Mouse (Mus musculus) layer of hippocampus, postnatal 25 days (tissue): ENCODE data around the gene Galk2. TPM values are rescaled to one million over a fixed set of nuclear protein-coding genes. Genes with fewer than 3 reads are reported as not detected.
A peak's percentile ranks its signal among the peaks of the same experiment; 100 is the strongest.

Experiments
- DNase-seq, 2 experiments: peaks; one replicate each; pipeline ENCODE4 v3.0.0; 2022; ENCODE audit warnings: mixed read lengths in 2 of 2, low spot score in 1 of 2; ENCODE audit errors: extremely low spot score in 1 of 2
- total RNA-seq, 2 experiments: library from RNA; stranded (reverse); gene quantifications; 2 replicates each; pipeline ENCODE4 v1.2.3; 2021

Gene Galk2
- 10 to 100 TPM; 27.0 to 28.4 TPM for total RNA-seq

DNA sequence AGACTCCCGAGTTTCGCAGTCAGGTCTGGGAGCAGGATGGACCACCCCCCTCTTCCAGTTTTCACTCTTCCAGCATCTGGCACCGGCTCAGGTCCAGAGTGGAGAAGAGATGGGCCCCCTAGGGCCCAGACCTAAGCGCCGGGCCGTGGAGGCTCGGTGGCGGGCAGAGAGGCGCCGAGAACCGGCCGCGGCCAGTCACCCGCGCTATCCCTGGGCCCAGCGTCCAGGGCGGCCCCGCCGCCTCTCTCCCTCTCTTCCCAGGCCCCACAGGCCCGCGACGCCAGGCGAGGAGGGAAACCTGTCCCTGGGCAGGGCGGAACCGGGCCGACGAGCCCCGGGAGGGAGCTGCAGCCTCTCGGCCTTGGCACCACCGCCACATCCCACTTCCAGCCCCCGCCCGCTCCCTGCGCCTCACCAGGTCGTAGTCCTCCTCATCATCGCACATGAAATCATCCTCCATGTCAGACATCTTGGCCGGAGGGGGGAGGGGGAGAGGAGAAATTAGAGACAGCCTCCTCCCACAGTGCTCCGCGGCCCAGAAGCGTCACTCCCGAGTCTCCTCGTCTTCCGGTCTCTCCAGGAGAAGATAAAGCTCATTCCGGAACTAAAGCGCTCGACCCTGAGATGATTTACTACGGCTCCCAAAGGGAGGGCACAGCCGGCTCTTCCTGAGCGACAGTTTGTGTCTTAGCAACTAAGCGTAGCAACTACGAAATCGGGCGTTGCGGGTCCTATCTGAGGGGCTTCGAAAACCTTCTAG is at the start of gene Galk2, which contains the start of gene Cops2:
Galk2 (plus strand) TSS at position 589 of the 760 bp plus-strand sequence.
Cops2 (minus strand) TSS at position 619 of the 760 bp plus-strand sequence.
- peak; percentile 87 to 89 for DNase-seq

DNA sequence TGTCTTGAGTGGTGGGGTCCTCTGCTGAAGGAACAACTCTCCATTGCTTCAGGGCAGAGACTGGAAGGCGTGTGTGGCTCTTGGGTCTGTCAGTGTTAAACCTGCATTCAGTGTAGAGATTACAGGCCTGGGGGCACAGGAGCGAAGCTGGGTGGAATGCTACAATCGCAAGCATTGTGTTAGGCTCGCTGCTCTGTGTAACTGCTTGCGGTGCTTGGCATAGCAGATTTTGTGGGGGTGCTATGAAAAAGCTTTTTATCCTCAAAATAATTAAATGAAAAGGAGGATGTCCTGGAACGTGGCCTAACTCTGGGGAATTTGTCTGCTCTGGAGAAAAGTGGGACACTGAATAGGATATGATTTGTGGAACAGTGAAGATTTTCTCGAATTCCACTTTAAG is 49.4 kb upstream of the Galk2 start:
- peak in 1 of 2 experiments; percentile 31 for DNase-seq

DNA sequence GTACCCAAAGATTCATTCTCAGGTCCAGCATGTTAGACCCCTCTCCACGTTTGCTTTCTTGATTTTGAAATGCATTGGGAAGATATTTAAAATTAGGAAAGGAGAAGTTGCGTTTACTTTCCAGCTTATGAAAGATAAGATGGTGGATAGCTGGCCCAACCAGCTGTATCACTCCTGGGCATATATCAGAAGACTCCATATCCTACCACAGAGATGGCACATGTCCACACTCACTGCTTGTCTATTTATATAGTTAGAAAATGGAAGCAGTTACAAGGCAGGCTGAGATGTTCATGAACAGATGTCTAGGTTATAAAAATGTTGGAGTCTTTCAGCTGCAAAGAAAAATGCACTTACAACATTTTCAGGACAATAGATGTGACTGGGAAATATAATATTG is 47.6 kb upstream of the Galk2 start:
- DNase-seq = no peak

DNA sequence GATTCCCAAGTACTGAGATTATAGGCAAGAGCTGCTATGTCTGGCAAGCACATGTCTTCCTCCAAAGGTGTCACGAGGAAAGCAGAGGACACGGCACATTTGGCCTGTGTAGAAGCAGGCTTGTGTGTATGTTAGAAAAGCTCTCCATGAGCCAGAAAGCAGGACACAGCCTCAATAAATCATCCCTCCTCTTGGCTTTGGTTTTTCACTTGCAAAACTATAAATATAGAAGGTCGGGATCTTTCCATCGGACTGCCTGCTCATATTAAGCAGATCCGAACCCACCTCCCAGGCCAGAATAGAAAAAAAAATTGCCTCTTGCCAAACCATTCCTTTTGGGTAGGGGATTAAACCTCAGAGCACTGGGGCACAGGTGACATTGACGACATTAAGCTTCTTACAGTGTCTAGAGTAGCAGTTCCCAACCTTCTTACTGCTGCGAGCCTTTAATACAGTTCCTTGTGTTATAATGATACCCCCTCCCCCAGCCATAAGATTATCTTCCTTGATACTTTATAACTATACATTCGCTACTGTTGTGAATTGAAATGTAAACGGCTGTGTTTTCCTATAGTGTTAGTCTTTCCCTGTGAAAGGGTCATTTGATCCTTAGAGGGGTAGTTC is 44.8 kb upstream of the Galk2 start:
- DNase-seq = no peak

DNA sequence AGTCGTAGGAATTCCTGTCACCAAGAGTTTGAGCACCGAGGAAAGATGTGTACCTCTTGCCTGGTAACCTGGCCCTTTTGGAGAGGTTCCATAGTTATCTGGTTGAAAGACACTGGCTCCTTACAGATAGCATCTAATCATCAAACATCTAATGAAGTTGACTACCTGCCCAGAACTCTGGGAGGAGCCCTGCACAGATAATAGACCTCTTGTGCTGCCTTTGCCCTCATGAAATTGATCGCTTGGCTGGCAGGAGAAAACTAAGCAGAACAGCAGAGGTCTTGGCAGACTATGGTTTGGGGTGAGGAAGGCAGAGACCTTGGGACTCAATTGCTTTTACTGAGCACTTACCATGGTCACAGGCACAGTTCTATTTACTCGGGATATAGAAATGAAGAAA is 38.5 kb upstream of the Galk2 start:
- DNase-seq = no peak

DNA sequence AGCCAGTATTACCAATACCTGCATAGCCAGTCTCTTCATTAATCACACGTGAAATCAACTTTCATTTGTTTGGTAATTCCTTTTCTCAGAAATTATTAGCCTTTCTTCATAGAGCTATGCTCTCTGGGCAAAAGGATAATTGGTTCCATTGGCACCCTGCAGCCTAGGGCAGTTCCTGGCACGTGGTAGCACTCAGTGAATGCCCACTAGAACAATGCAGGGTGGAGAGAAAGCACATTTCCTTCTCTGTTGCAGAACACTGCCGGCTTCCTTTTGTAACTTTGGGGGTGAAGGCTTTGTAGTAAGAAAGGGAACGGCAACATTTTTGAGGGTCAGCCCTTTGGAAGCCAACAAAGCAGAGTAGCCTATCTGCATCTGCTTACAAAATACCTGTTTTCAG is 32.7 kb upstream of the Galk2 start:
- DNase-seq = no peak

DNA sequence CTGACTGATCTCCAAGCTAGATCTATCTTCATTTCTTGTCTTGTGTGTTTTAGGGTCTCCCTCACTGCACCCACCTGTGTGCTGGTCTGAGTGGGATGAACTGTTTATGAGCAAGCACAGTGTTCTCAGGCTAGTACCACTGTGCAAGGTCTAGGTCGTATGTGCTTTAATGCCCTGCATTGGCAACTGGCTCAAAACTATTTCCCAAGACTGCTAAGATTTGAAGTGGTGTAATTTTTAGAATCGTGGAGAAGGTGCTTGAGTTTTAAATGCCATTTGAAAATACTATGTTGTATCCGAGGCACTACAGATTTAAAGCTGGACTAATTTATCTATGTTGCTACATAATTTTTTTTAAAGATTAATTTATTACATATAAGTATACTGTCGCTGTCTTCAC is 31.0 kb upstream of the Galk2 start:
- no peak for DNase-seq

DNA sequence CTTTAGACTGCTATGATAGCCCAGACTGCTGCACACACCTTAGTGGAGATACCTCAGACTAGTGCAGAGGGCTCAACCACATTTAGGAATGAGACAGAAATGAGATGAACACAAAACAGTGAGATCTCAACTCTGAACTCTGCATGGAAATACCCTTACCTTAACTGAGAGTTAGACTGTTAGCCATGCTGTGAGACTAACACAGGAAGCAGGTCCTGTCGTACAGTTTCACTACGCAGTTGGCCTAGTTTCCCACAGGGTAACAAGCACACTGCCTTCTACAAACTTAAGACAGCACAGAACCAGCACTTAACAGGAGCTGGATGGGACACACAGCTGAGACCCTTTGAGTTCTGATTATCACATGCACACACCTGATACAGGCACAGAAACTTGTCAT is 29.0 kb upstream of the Galk2 start:
- no peak for DNase-seq

DNA sequence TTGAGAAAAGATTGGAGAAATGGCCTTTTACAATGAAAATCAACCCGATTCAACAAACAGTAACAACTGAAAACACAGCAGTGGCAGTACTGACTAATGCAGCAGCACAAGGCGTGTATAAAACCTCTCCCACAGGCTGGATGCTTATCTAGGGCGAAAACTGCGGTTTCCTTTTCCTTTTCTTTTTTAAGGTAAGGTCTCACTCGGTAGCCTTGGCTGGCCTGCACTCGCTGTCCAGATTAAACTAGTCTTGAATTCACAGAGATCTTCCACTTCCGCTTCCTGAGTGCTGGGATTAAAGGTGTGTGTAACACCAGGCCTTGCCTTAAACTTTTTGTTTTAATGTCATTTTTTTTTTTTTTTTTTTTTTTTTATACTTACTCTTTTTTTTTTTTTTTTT is 20.8 kb upstream of the Galk2 start:
- no peak for DNase-seq

DNA sequence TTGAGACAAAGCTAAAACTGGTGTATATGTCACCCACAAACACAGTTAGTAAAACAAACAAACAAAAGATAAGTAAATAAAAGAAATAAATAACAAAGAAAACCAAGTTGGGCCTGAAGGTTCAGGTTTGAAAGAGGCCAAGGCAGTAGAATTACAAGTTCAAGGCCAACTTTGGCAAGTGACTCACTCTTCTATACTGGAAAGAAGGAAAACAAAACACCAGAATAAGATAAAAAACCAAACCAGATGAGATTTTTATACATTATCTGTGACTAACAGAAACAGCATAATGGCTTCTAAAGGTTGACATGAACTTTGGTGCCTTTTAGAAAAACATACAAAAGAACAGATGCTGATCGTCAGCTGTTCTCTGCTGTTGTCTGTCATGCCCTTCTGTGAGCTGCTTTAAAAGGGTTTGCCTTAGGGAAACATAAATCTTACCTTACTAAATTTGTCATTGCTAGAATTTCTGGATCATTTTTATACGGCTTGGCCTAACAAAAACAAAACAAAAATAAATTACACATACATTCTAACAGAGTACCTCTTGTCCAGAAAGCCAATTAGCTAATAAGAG is 20.1 kb upstream of the Galk2 start:
- no peak for DNase-seq

DNA sequence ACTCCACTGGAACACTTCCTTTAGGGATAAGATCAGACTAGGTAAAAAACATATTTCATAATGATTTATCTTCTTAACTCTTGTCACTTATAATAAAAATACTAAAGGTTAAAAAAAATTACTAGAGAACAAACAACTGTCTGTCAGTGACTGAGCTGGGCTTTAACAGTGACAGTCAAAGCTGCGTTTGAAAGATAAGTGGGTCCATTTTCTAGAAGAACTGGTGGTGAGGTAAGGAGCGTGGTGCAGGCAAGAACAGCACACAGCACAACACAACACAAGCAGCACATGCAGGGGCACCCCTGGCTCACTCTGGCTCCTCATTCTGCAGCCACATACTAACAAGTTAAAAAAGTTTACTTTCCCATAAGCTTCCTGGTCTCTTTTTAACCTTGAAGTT is 7.7 kb upstream of the Galk2 start:
- DNase-seq = no peak

DNA sequence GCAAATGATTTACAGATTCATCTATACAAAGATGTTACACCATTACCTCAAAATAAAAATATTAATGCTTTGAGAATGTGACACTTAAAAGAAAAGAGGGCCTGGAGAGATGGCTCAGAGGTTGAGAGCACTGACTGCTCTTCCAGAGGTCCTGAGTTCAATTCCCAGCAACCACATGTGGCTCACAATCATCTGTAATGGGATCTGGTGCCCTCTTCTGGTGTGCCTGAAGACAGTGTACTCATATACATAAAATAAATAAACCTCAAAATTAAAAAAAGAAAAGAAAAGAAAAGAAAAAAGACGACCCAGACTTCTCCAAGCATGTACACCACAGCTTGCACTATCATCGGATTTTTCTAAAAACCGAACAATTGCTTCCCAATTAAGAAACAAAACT is 1.2 kb upstream of the Galk2 start:
- DNase-seq = no peak

DNA sequence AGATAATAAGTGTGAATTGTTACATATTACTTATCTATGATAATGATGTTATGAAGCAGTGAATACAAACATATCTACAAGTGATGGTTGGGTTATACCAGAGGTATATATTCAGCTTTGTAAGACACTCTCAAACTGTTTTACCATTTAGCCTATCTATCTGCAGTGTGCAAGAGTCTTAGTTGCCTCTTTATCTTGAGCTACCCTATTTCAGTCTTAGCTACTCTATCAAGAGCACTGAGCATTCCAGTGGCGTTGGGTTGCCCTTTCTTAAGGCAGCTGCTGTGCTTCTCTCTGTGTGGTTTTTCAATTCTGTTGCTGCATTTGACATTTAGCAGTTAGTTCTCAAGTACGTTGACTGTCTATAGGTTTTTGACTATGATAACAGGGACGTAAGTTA is 4.9 kb downstream of the Galk2 start:
- DNase-seq = no peak

DNA sequence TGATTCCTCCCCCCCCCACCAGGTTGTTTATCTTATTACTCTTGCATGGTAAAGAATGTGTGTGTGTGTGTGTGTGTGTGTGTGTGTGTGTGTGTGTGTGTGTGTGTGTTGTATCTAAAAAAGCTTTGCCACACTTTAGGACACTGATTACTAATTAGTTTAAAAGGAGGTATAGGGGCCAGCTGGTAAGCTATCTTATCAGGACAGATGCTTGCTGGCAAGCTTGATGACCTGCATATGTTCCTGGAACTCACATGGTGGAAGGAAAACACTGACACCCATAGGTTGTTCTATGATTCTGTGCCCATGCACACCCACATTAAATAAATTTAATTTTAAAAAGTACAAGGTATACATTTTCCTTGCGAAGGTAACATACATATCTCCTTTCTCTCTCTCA is 5.6 kb downstream of the Galk2 start:
- no peak for DNase-seq

DNA sequence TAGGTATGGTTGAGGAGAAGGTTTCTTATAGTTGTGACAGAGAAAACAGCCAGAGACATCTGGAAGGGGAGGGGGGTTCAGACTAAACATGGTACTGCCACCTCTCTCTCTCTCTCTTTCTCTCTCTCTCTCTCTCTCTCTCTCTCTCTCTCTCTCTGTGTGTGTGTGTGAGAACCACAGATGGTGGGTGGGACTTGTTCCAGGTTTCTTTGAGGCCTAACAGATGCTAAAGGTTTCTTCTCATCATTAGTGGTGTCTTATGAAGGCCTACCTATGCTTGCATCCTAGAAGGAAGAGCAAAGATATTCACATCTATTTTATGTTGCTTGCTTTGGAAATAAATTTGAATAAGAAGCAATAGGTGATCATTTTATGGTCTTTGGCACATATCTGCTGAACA is 6.7 kb downstream of the Galk2 start:
- DNase-seq = no peak

DNA sequence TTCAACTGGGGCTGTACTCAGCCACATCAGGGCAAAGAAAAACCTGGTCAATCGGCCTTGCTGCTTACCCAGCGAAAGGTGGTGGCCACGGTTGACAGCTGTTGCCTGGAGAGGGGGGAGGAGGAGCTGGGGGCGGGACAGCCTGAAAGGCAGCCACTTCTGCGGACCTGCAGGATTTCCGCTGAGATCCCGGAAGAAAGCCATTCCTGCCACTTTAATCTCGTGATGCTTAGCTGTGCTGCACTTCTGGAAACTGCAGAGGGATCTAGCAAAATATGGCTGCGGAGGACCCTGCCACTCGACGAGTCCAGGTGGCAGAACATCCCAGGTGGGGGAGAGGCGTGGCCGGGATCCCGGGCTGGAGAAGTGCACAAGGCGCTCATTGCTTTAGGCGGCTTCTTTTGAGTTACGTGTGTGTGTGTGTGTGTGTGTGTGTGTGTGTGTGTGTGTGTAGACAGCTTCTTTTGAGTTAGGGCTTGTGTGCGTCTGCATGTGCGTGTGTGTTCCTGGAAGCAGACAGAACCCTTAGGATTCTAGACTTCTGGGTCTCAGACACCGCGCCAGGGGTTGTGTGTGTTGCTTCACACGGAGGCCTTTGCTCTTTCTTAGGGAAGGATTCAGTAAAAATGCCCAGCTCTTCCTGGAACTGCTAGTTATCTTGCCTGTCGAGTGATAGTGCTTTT is 7.3 kb downstream of the Galk2 start:
- DNase-seq = peak; percentile 20 to 22

DNA sequence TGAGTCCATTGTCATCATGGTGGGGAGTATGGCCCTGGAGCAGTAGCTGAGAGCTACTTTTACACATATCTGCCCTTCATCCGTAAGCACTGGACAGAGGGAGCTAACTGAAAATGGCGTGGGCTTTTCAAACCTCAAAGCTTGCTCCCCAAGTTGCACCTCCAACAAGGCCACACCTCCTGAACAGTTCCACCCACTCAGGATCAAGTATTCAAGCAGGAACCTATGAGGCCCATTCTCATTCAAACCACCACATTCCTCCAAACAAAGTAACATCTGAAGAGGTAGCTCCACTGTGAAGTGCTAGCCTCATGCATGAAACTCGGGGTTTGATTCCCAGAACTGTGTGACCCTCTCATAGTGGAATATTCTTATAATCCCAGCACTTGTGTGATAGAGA is 9.4 kb downstream of the Galk2 start:
- no peak for DNase-seq

DNA sequence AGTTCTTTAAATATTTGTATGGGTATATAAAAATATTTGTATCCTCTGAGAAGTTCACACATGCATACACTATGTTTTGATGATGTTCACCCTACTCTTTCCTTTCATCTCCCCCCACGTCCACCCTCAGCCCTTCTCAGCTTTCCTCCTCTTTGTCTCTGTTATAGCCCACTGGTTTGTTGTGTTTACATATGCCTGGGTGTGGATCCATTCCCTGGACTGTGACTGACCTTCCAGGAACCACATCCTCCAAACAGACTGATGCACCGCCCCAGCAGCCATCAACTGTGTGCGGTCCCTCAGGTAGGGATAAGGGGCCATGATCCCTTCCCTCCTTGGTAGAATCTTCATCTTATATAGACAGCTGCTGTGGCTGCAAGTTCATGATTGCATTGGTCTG is 11.2 kb downstream of the Galk2 start:
- no peak for DNase-seq

DNA sequence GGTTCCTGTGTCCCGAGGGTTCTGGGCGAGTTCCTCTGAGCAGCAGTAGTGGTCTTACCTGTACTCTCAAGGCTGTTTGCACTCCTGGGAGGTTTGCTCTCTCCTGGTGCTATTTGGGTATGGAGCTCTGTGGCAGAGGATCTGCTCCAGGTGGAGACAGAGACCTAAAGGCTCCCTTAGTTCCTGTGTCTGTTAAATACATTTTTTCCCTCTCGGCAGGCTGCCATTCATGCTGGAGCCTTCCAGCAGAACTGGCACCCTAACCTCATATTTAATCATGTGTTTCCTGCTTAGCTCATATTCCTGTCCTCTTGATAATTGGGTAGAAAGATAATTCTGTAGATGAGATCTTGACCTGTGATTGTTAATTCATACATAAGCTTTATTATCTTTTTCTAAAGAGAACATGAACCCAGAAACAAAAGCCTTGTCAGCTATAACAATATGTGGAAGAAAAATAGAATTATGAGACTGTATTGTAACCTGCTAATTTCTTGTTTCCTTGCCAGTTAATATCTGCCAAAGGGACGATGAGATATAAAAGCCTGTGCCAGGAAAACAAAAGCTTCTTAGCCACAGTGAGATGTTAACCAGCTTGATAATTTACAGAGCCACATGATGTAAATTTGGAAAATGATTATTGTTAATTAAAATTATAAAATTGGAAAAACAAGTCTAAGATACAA is 27.1 kb downstream of the Galk2 start:
- no peak for DNase-seq

DNA sequence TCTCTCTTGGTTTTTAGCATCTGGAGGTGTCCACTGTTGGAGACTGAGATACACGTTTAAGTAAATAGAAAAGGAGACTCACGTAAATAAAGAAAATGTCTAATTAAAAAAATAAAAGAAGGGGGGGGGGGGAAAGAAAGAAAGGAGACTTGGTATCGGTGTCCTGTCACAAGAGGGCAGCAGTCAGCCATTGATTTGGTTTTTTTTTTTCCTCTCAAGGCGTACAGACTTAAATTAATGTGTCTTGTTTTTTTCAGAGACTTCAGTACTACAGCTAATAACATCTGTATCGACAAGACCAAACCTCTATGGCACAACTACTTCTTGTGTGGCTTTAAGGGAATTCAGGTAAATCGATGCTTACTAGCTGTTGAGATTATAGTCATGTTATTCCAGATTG is 34.2 kb downstream of the Galk2 start:
- peak in 1 of 2 experiments; percentile 55 for DNase-seq

DNA sequence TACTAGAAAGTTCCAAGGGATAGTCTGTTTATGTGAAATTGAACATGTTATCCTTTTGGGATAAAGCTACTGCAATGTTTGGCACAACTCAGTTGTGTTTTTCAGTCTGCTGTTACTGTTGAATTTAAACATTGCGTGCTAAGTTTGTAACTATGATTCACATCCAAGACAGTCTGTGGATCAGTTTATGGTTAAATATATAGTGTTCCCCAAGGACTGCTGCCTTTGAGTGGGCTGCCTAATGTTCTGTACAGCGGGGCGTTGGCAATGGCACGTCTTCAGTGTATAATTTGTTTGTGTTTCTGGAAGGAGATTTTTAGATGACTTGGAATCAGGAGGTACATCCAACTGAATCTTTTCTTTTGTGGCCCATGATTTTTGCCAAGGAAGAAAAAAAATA is 36.2 kb downstream of the Galk2 start:
- DNase-seq = no peak
